Mouse (Mus musculus): ENCODE data around the gene Esyt1. TPM values are rescaled to one million over a fixed set of nuclear protein-coding genes. Genes with fewer than 3 reads are reported as not detected.
A peak's percentile ranks its signal among the peaks of the same experiment; 100 is the strongest.
"Not testable (repeated sequence)": the region's sequence is repeated elsewhere in the genome, so short reads cannot be mapped to it uniquely, and the experiment has no call there.

The Esyt1 gene
- polyA plus RNA-seq, 1 experiment from 2014 or later, result 25.0 TPM

DNA sequence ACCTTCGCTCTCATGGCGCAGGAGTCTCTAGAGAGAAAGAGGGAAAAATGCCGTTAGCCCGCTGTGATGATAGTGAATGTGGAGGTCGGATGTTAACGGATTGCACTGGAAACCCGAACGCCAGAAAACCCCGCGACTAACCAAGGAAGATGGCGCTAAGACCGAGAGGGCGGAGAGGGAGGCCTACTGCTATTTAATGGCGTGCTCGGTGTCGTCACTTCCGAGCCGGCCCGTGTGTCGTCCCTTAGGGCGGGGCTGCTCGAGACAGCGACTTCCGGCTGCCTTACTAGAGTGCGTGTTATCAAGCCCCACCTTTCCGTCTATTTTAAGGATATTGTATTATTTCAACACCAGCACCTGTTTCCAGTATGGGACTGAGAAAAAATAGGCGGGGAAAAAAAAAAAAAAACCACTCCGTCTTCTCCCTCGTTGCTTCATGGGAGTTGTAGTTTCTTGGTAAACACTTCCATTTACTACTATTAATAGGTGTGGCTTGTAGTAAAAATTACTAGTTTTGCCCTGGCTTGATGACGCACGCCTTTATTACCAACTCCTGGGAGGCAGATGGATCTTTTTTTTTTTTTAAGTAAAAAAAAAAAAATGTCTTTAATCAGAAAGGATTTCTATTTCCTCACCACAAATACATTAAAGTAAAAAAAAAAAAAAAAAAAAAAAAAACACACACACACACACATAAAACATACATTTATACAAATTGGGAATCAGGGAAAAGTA is 23.4 kb upstream of the Esyt1 start, which contains the start of gene Rpl41:
Rpl41 (minus strand) TSS at position 359 of the 735 bp plus-strand sequence.
- ATAC-seq (ENCODE audit: insufficient number of reproducible peaks, low FRiP score), result peak; percentile 90
- no peaks in the 10 kb centered on the region for H3K27me3 ChIP-seq (replicated peaks)
- peak within 1 kb of the TSS; percentile 93 for H3K4me2 ChIP-seq
- peak within 1 kb of the TSS; percentile 70 for H3K4me3 ChIP-seq
- peaks cover 11% of the 10 kb centered on the region for H3K4me1 ChIP-seq (replicated peaks)
- peak within 1 kb of the TSS; percentile 95 for H3K27ac ChIP-seq (ENCODE audit: poor library complexity, severe bottlenecking)
- H3K9ac ChIP-seq, result peak within 1 kb of the TSS; percentile 91
- H3K36me3 ChIP-seq, result peaks cover 15% of the 10 kb centered on the region
- under 1% methylated on average over 31 of the region's 31 CpGs for WGBS
- H3K9me3 ChIP-seq (replicated peaks), result no peaks in the 10 kb centered on the region

DNA sequence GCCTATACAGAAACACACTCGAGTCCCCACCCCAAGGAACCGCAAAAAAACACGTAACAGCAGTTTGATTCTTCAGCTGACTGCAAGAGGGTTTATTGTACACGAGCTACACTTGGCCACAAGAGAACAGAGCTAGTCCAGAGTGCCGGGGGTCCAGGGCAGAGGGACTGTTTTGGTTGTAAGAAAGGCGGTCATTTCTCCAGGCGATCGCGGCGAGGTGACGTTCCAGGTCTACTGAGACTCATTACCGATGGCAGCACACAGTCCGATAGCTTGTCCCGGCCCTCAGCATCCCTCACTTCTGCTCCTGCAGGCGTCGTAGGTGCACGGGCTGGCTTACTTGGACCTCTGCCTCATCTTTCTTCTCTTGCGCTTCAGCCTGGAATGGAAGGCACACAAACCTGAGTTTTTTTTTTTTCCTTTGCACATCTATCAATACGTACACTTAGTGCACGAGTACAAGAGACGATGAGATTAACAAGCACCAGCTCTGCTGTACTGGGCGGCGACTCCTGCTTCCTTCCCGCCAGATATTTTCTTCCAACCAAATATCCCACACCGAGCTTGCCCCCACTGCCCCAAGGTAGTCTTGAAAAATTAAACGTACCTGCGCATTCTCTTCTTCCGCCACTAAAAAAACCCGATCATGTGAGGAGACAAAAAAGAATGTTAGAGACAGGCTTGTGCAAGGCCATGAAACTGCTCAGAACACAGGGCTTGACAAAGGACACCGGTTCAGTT is 22.6 kb upstream of the Esyt1 start:
- not testable (repeated sequence) for H3K27me3 ChIP-seq (replicated peaks); ATAC-seq (ENCODE audit: insufficient number of reproducible peaks, low FRiP score); H3K9me3 ChIP-seq (replicated peaks)
- Histone ChIP-seq H3K4me1 (replicated peaks) (peaks cover 20% of the 10 kb centered on the region), H3K4me2 (peak overlapping the region; percentile 93), H3K36me3 (peaks cover 24% of the 10 kb centered on the region), H3K4me3 (peak overlapping the region; percentile 70), H3K9ac (peak overlapping the region; percentile 91), H3K27ac (ENCODE audit: poor library complexity, severe bottlenecking) (peak overlapping the region; percentile 96)
- WGBS, result under 1% methylated on average over 30 of the region's 30 CpGs

DNA sequence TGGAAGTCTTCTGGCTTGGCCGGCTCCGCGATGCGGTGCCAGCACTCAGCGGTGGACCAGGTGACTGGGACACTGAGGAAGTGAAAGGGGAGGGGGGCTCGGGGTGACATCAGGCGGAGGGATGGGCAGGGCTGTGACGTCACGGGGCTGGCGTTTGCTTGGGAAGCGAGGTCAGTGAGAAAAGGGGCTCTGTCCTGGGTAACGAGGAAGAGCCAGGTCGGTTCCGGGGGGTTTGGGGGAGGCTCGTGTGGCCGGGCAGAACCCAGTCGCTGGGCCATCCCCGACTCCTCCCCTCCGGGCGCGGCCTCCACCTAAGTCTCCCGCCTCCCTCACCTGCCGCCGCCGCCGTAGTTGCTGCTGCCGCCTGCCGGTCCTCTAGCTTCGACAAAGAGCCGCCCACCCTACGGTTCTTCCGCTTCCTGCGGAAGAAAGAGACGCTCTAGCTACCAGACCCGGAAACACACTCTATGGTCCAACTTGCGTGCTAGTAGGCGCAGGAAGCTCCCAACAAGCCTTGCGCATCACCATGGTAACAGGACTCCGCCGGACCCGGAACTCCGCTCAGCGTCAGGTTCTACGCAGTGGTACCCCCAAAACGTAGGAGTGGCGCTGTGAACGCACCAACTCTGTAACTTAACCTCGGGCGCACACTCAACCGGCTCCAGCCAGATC is 21.8 kb upstream of the Esyt1 start, which contains the start of gene Zc3h10:
Zc3h10 (minus strand) TSS at position 414 of the 672 bp plus-strand sequence.
- Histone ChIP-seq H3K27me3 (replicated peaks) (no peaks in the 10 kb centered on the region), H3K4me2 (peak within 1 kb of the TSS; percentile 93), H3K4me3 (peak within 1 kb of the TSS; percentile 70), H3K36me3 (peaks cover 32% of the 10 kb centered on the region), H3K9ac (peak within 1 kb of the TSS; percentile 91), H3K4me1 (replicated peaks) (peaks cover 25% of the 10 kb centered on the region), H3K27ac (ENCODE audit: poor library complexity, severe bottlenecking) (peak within 1 kb of the TSS; percentile 96), H3K9me3 (replicated peaks) (no peaks in the 10 kb centered on the region)
- peak; percentile 91 for ATAC-seq (ENCODE audit: insufficient number of reproducible peaks, low FRiP score)
- WGBS, result under 1% methylated on average over 50 of the region's 50 CpGs

DNA sequence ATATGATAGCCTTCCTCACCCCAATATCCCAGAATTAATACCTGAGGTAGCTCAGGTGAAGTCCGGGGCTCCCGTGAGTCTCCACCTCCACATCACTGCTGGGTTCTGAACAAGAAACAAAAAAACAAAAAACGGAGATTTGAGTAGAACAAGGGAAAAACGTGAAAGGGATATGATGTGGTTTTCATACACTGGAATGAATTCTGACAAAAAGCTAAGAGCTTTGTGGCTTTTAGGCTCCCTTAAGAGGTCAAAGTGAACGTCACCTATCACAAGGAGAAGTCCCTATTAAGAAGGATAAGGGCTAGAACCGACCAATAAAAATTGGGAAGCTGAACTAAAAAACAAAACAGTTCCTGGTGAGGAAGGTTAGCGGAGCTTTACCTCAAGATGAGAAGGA is 21.1 kb upstream of the Esyt1 start:
- H3K9ac ChIP-seq, result peak overlapping the region; percentile 83
- H3K27ac ChIP-seq (ENCODE audit: poor library complexity, severe bottlenecking), result peak overlapping the region; percentile 96
- no peaks in the 10 kb centered on the region for H3K9me3 ChIP-seq (replicated peaks)
- ATAC-seq (ENCODE audit: insufficient number of reproducible peaks, low FRiP score), result no peak
- peak overlapping the region; percentile 70 for H3K4me3 ChIP-seq
- peak overlapping the region; percentile 93 for H3K4me2 ChIP-seq
- H3K4me1 ChIP-seq (replicated peaks), result peaks cover 25% of the 10 kb centered on the region
- H3K36me3 ChIP-seq, result peaks cover 38% of the 10 kb centered on the region
- H3K27me3 ChIP-seq (replicated peaks), result no peaks in the 10 kb centered on the region
- 20% methylated on average over 7 of the region's 7 CpGs for WGBS

DNA sequence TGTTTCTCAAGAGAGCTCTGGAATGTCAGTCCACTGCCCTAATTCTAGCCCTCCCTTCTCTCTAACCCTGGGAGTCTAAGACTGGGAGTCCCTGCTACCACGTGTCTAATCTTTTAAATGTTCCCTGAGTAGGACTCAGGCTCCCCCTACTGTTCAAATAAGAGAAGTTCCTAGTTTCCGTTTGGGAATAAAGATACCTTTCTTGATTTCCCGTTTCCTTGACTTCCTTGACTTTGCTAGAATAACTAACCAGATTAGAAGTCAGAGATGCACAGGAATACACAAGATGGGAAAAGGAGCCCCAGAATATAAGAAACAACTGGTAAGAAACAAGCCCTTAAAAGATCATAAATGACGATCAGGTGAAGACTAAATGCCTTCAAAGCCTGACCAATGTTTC is 20.7 kb upstream of the Esyt1 start:
- Histone ChIP-seq H3K27ac (ENCODE audit: poor library complexity, severe bottlenecking) (peak overlapping the region; percentile 96; the same call in 1 of the 2 replicates), H3K4me3 (peak overlapping the region; percentile 70), H3K36me3 (peaks cover 40% of the 10 kb centered on the region), H3K27me3 (replicated peaks) (no peaks in the 10 kb centered on the region), H3K9me3 (replicated peaks) (no peaks in the 10 kb centered on the region), H3K4me1 (replicated peaks) (peaks cover 25% of the 10 kb centered on the region), H3K4me2 (peak overlapping the region; percentile 93), H3K9ac (peak overlapping the region; percentile 83)
- 11% methylated on average over 4 of the region's 4 CpGs for WGBS
- no peak for ATAC-seq (ENCODE audit: insufficient number of reproducible peaks, low FRiP score)

DNA sequence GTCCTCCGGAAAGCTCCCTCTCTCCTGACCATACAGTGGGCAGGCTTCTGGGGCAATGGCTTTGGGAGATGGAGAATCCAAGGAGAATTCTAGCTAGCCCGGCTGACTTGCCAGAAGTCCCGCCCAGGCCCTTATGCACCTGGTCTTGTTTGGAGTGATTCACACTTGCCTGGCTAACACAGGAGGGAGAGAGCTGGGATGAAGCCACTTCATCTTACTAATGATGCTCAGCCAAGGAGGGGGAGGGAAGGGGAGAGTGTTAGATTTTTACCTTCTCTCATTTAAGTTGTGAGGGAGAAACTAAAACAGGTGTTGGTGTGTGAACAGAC is 19.9 kb upstream of the Esyt1 start:
- H3K9me3 ChIP-seq (replicated peaks), result no peaks in the 10 kb centered on the region
- H3K9ac ChIP-seq, result no peak overlapping the region; the same call in 1 of the 2 replicates
- 87% methylated on average over 3 of the region's 3 CpGs for WGBS
- no peak overlapping the region for H3K4me2 ChIP-seq
- H3K36me3 ChIP-seq, result peaks cover 44% of the 10 kb centered on the region
- no peak overlapping the region for H3K27ac ChIP-seq (ENCODE audit: poor library complexity, severe bottlenecking)
- H3K27me3 ChIP-seq (replicated peaks), result no peaks in the 10 kb centered on the region
- H3K4me3 ChIP-seq, result no peak overlapping the region
- H3K4me1 ChIP-seq (replicated peaks), result peaks cover 25% of the 10 kb centered on the region
- ATAC-seq (ENCODE audit: insufficient number of reproducible peaks, low FRiP score), result no peak

DNA sequence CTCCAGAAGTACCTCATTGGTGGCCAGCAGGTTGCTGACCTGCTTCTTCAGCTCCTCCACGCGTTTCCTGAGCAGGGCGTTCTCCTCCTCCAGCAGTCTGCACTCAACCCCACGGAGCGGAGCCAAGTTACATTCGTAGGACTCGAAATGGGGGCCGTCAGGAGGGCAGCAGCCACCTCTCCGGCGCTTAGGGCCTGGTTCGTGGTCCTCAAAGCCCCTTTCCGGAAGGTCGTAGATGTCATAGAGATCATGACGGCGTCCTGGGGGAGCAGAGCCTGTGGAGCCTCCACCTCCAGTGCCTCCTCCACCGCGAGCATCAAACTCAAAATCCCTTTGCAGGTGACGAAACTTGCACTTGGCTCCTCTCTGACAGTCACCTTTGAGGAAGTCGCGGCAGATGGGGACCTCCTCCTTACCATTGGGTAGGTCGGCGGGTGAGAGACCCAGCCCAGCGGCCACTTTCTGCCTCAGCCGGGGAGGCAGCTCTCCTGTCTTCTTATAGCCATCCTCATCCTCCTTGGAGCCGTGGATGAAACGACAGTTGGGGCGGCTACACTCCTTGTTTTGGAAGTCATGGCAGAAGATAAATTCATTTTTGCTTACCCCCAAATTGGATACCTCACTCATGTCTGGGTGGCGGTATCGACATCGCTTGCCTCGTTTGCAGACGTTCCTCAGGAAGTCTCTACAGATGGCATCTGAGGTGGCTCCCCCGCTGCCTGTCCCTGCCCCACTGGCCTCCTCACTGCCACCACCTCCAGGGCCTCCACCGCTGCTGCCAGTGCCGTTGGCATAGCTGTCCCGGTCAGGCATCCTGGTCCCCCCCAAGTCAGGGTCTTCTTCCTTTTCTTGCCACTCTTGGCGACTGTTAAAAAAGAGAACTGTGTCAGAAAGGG is 19.3 kb upstream of the Esyt1 start:
- H3K9ac ChIP-seq, result no peak overlapping the region; the same call in 1 of the 2 replicates

DNA sequence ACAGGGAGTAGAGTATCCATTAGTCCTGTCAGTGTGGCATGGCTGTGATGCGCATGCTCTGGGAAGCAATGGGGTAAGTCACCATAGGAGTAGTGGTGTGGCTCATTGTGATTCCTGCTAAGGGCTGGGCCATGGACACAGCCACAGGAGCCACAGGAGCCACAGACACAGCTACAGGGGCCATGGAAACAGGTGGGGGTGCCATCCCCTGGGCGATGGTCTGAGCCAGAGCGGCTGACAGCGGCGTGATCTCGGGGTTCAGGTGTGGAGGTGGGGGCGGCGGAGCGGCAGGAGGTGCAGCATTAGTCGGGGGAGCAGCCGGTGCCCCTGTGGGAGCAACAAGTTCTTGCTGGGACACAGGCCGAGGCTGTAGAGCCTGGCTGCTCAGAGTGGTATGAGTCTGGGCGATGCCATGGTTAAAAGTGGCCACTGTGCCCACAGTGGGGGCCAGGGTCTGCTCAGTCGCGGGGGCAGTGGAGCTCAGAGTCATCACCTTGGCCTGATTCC is 18.5 kb upstream of the Esyt1 start:
- no peak overlapping the region for H3K9ac ChIP-seq
- no peak overlapping the region for H3K4me2 ChIP-seq
- H3K4me3 ChIP-seq, result no peak overlapping the region
- H3K27ac ChIP-seq (ENCODE audit: poor library complexity, severe bottlenecking), result no peak overlapping the region
- 95% methylated on average over 15 of the region's 15 CpGs for WGBS
- peaks cover 44% of the 10 kb centered on the region for H3K36me3 ChIP-seq
- H3K9me3 ChIP-seq (replicated peaks), result no peaks in the 10 kb centered on the region
- no peaks in the 10 kb centered on the region for H3K27me3 ChIP-seq (replicated peaks)
- H3K4me1 ChIP-seq (replicated peaks), result peaks cover 22% of the 10 kb centered on the region
- ATAC-seq (ENCODE audit: insufficient number of reproducible peaks, low FRiP score), result no peak

More for the DNA sequence above, 19.3 kb upstream of the Esyt1 start:
- no peak overlapping the region for H3K4me3 ChIP-seq
- no peaks in the 10 kb centered on the region for H3K27me3 ChIP-seq (replicated peaks)
- H3K4me2 ChIP-seq, result no peak overlapping the region
- ATAC-seq (ENCODE audit: insufficient number of reproducible peaks, low FRiP score), result no peak
- WGBS, result 93% methylated on average over 37 of the region's 37 CpGs
- H3K9me3 ChIP-seq (replicated peaks), result no peaks in the 10 kb centered on the region
- H3K27ac ChIP-seq (ENCODE audit: poor library complexity, severe bottlenecking), result no peak overlapping the region
- H3K36me3 ChIP-seq, result peaks cover 44% of the 10 kb centered on the region
- H3K4me1 ChIP-seq (replicated peaks), result peaks cover 25% of the 10 kb centered on the region

DNA sequence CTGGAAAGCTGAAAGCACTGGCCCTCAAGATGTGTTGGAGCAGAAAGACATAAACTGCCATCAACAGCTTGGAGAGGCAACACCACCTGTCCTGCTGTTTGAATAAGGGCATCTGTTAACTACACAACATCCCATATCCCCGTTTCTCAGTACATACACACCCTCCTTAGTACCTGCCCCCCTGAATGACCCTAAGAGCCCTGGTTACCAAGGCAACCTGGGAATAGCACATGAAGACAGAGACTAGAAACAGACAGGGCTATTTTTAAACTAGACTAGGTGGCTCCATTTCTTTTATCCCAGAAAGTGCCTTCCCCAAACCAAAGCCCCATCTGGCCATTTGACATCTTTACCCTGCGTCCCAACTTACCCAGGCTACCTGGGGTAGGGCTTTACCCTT is 17.4 kb upstream of the Esyt1 start:
- H3K9me3 ChIP-seq (replicated peaks), result no peaks in the 10 kb centered on the region
- 0 out of 2 replicates have a peak overlapping the region, but pooled peaks have one; percentile 1 for H3K4me2 ChIP-seq
- H3K9ac ChIP-seq, result no peak overlapping the region
- no peak overlapping the region for H3K4me3 ChIP-seq
- WGBS, result 52% methylated on average over 2 of the region's 2 CpGs
- peaks cover 22% of the 10 kb centered on the region for H3K4me1 ChIP-seq (replicated peaks)
- no peaks in the 10 kb centered on the region for H3K27me3 ChIP-seq (replicated peaks)
- no peak overlapping the region for H3K27ac ChIP-seq (ENCODE audit: poor library complexity, severe bottlenecking)
- H3K36me3 ChIP-seq, result peaks cover 44% of the 10 kb centered on the region
- no peak for ATAC-seq (ENCODE audit: insufficient number of reproducible peaks, low FRiP score)

DNA sequence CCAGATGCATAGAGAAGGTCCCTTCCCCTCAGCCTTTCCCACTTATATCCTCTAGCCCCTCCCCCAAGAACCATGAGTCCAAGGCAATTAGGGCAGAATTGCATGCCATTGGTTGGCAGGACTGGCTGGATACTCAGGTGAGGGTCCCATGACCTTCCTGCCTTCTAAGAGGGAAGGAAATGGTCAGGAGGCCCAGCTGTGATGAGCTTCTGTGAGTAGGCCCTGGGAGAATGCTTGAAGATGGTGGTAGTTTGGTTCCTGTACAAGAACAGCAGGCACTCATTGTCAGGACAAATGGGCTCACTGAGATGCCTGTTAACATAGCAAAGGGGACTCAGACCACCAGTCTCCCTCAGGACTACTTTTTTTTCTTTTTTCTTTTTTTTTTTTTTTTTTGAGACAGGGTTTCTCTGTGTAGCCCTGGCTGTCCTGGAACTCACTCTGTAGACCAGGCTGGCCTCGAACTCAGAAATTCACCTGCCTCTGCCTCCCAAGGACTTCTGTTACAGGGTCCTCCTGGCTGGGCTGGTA is 12.7 kb upstream of the Esyt1 start:
- Histone ChIP-seq H3K4me2 (no peak overlapping the region), H3K27ac (ENCODE audit: poor library complexity, severe bottlenecking) (no peak overlapping the region), H3K9me3 (replicated peaks) (no peaks in the 10 kb centered on the region), H3K4me3 (no peak overlapping the region), H3K9ac (no peak overlapping the region), H3K4me1 (replicated peaks) (peaks cover 11% of the 10 kb centered on the region), H3K36me3 (peaks cover 21% of the 10 kb centered on the region), H3K27me3 (replicated peaks) (no peaks in the 10 kb centered on the region)
- ATAC-seq (ENCODE audit: insufficient number of reproducible peaks, low FRiP score), result no peak
- 91% methylated on average over 1 of the region's 1 CpGs for WGBS
